Mouse (Mus musculus): ENCODE results near the gene Ccm2. TPM values are rescaled to one million over a fixed set of nuclear protein-coding genes. Genes with fewer than 3 reads are reported as not detected.
"Not testable (repeated sequence)": the region's sequence is repeated elsewhere in the genome, so short reads cannot be mapped to it uniquely, and the experiment has no call there.

Gene Ccm2
- polyA plus RNA-seq, 1 experiment = 450 TPM

DNA sequence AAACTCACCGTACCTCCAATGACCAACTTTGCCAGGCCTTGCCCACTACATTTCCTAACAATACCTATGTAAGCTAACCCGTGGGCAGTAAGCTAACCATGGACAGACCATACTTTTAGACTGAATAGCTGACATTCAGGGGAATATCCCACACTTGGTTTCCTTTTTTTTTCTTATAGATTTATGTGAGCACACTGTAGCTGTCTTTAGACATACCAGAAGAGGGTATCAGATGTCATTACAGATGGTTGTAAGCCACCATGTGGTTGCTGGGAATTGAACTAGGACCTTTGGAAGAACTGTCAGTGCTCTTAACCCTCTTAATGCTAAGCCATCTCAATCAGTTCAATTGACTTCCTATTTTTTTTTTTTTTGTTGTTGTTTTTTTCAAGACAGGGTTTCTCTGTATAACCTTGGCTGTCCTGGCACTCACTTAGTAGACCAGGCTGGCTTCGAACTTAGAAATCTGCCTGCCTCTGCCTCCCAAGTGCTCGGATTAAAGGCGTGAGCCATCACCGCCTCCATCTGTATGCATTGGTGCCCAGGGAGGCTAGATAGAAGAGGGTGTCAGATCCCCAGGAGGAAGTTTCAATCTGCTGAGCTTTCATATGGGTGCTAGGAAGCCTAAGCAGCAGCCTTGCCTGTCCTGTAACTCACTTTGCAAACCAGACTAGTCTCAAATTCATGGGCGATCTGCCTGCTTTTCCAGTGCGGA, 22.4 kb upstream of the Ccm2 start:
- WGBS = 93% methylated on average over 8 of the region's 8 CpGs

GRCm38 (mm10) chr11:6524880-6525238, 21.8 kb upstream of the Ccm2 start:
- H3K4me3 ChIP-seq (ENCODE audit: control insufficient read depth, insufficient read depth, low read length) = no peak overlapping the region
- no peak overlapping the region for H3K27ac ChIP-seq (ENCODE audit: control insufficient read depth, insufficient read depth, low read length)
- H3K36me3 ChIP-seq (ENCODE audit: control insufficient read depth, insufficient read depth, low read length) = peaks cover 19% of the 10 kb centered on the region
- 96% methylated on average over 4 of the region's 4 CpGs for WGBS
- TF ChIP-seq POLR2A (IDR thresholded peaks at IDR 0.05; ENCODE audit: control insufficient read depth, extremely low read depth, insufficient read depth, low read length, poor library complexity) (no peak), CTCF (IDR thresholded peaks at IDR 0.05; ENCODE audit: borderline replicate concordance, control insufficient read depth, extremely low read depth, insufficient read depth, low read length, poor library complexity) (no peak)
- H3K27me3 ChIP-seq (ENCODE audit: control insufficient read depth, insufficient read depth, low read length) = no peaks in the 10 kb centered on the region
- no peak for DNase-seq
- H3K4me1 ChIP-seq (replicated peaks; ENCODE audit: control insufficient read depth, insufficient read depth, low read length) = peaks cover 22% of the 10 kb centered on the region

More for the DNA sequence above, 22.4 kb upstream of the Ccm2 start:
- Histone ChIP-seq H3K4me3 (ENCODE audit: control insufficient read depth, insufficient read depth, low read length) (no peak overlapping the region), H3K36me3 (ENCODE audit: control insufficient read depth, insufficient read depth, low read length) (peaks cover 19% of the 10 kb centered on the region), H3K27me3 (ENCODE audit: control insufficient read depth, insufficient read depth, low read length) (no peaks in the 10 kb centered on the region), H3K4me1 (replicated peaks; ENCODE audit: control insufficient read depth, insufficient read depth, low read length) (peaks cover 22% of the 10 kb centered on the region), H3K27ac (ENCODE audit: control insufficient read depth, insufficient read depth, low read length) (no peak overlapping the region)
- TF ChIP-seq POLR2A (IDR thresholded peaks at IDR 0.05; ENCODE audit: control insufficient read depth, extremely low read depth, insufficient read depth, low read length, poor library complexity) = no peak
- TF ChIP-seq CTCF (IDR thresholded peaks at IDR 0.05; ENCODE audit: borderline replicate concordance, control insufficient read depth, extremely low read depth, insufficient read depth, low read length, poor library complexity) = no peak
- no peak for DNase-seq

- H3K27ac ChIP-seq (ENCODE audit: control insufficient read depth, insufficient read depth, low read length) = no peak overlapping the region
- no peaks in the 10 kb centered on the region for H3K27me3 ChIP-seq (ENCODE audit: control insufficient read depth, insufficient read depth, low read length)
- peaks cover 19% of the 10 kb centered on the region for H3K4me1 ChIP-seq (replicated peaks; ENCODE audit: control insufficient read depth, insufficient read depth, low read length)
- TF ChIP-seq CTCF (IDR thresholded peaks at IDR 0.05; ENCODE audit: borderline replicate concordance, control insufficient read depth, extremely low read depth, insufficient read depth, low read length, poor library complexity) (no peak), POLR2A (IDR thresholded peaks at IDR 0.05; ENCODE audit: control insufficient read depth, extremely low read depth, insufficient read depth, low read length, poor library complexity) (no peak)
- no peak overlapping the region for H3K4me3 ChIP-seq (ENCODE audit: control insufficient read depth, insufficient read depth, low read length)
- peaks cover 19% of the 10 kb centered on the region for H3K36me3 ChIP-seq (ENCODE audit: control insufficient read depth, insufficient read depth, low read length)
- WGBS = 83% methylated on average over 1 of the region's 1 CpGs
- no peak for DNase-seq
Observed at GRCm38 (mm10) chr11:6525241-6525640, 21.4 kb upstream of the Ccm2 start.

- not testable (repeated sequence) for DNase-seq; H3K27ac ChIP-seq (ENCODE audit: control insufficient read depth, insufficient read depth, low read length); H3K4me3 ChIP-seq (ENCODE audit: control insufficient read depth, insufficient read depth, low read length); H3K27me3 ChIP-seq (ENCODE audit: control insufficient read depth, insufficient read depth, low read length)
- Histone ChIP-seq H3K36me3 (ENCODE audit: control insufficient read depth, insufficient read depth, low read length) (peaks cover 19% of the 10 kb centered on the region), H3K4me1 (replicated peaks; ENCODE audit: control insufficient read depth, insufficient read depth, low read length) (peaks cover 11% of the 10 kb centered on the region)
- whole genome bisulfite sequencing = 11% methylated on average over 13 of the region's 16 CpGs
Observed at GRCm38 (mm10) chr11:6526526-6527255, 20.0 kb upstream of the Ccm2 start.

DNA sequence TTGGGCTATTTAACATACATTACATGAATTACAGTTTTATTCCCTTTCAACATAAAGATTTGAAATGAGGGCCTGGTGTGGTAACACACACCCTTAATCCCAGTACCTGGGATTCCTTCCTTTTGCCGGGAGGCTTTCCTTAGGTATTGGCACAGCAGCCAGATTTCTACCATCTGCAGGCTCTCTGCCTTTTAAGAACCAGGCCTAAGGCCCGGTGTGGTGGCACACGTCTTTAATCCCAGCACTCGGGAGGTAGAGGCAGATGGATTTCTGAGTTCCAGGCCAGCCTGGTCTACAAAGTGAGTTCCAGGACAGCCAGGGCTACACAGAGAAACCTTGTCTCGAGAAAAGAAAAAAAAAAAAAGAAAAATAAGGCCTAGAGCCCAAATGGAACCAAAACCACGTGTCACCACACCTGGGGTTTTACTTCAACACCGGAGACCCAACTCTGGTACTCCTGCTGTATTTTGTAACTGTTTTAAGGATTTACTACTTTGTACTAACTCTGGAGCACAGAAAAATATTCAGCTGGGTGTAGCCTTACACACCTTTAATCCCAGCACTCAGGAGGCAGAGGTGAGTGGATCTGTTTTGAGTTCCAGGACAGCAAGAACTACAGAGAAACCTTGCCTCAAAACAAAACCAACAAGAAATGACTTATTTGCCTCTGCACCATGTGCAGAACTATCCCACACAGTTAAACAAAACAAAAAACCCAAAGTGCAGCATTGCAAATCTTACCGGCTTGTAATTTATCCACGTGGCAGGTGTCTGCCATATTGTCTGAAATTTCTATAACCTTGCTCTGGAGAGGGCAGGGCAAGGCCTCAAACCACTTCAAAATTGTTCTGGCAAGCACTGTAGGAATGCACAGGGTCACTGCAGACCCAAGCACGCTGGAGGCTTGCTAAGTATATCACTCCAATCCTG, 19.2 kb upstream of the Ccm2 start:
- Histone ChIP-seq H3K27ac (ENCODE audit: control insufficient read depth, insufficient read depth, low read length) (peak overlapping the region; percentile 53), H3K27me3 (ENCODE audit: control insufficient read depth, insufficient read depth, low read length) (no peaks in the 10 kb centered on the region), H3K4me1 (replicated peaks; ENCODE audit: control insufficient read depth, insufficient read depth, low read length) (peaks cover 11% of the 10 kb centered on the region), H3K36me3 (ENCODE audit: control insufficient read depth, insufficient read depth, low read length) (peaks cover 19% of the 10 kb centered on the region), H3K4me3 (ENCODE audit: control insufficient read depth, insufficient read depth, low read length) (peak overlapping the region; percentile 71)
- TF ChIP-seq CTCF (IDR thresholded peaks at IDR 0.05; ENCODE audit: borderline replicate concordance, control insufficient read depth, extremely low read depth, insufficient read depth, low read length, poor library complexity) (no peak), POLR2A (IDR thresholded peaks at IDR 0.05; ENCODE audit: control insufficient read depth, extremely low read depth, insufficient read depth, low read length, poor library complexity) (no peak)
- WGBS = 3% methylated on average over 10 of the region's 10 CpGs
- no peak for DNase-seq
